Mouse (Mus musculus): ENCODE results near the gene Lingo4. TPM values are rescaled to one million over a fixed set of nuclear protein-coding genes. Genes with fewer than 3 reads are reported as not detected.

Lingo4 gene
- total and polyA plus RNA-seq, 3 experiments = not detected

DNA sequence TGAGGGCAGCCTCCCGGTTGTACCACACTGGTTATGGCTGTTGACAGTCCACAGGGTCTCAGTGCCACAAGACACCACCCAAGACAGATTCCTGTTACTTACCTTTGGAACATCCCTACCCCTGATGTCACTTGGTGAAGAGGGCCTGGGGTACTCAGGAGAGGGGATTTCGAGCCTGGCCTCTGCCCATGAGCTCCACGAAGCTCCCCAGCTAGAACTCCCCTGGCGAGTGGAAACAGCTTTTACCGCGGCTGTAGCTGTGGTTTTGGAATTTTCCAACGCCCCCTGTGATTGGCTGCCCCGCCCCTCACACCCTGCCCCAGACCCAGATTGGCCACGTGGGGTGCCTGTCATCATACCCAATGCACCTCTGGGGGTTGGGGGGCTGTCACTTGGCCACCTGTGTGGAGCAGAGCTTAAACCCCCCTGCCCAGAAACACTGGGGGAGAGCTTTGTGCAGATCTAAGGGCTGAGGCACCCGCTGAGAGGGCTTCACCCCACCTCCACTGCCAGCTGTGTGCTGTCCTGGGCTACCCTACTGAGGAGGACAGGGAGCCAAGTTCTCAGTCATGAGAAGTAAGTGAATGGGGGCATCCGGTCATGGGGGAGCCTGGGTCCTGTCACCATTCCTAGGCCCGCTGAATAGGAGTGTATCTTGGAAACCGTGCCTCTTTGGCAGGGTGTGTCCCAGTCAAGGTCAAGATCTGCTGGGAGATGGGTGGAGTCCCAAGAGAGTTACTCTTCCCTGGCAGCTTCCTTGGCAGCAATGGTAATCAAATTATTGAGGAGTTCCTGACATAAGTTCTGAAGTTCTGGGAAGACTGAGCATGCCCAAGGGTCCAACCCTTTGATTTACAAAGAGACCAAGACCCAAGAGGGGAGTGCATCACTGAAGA lies 21.0 kb upstream of the Lingo4 start:
- Histone ChIP-seq H3K27me3 (ENCODE audit: control insufficient read depth in 1 of 2, insufficient read depth in 2 of 2, low read length in 2 of 2) (peaks cover 0 to 3% of the 10 kb centered on the region in 2 experiments; a peak in 1 of 4 replicates), H3K9ac (ENCODE audit: control insufficient read depth, low read depth, low read length, poor library complexity, severe bottlenecking) (no peak overlapping the region), H3K4me3 (ENCODE audit: control insufficient read depth in 1 of 2, insufficient read depth in 1 of 2, low read depth in 2 of 2, low read length in 2 of 2) (no peak overlapping the region), H3K36me3 (ENCODE audit: control insufficient read depth in 1 of 2, insufficient read depth in 2 of 2, low read length in 2 of 2) (no peaks in the 10 kb centered on the region), H3K79me2 (ENCODE audit: control insufficient read depth, insufficient read depth, low read length, poor library complexity) (no peaks in the 10 kb centered on the region), H3K27ac (ENCODE audit: control insufficient read depth, low read depth, low read length) (no peak overlapping the region), H3K9me3 (replicated peaks; ENCODE audit: insufficient read depth, low read length) (no peaks in the 10 kb centered on the region), H3K4me1 (ENCODE audit: control insufficient read depth in 1 of 2, insufficient read depth in 2 of 2, low read length in 2 of 2) (no peaks in the 10 kb centered on the region)
- no peak for DNase-seq (ENCODE audit: low read depth, low spot score)
- TF ChIP-seq NELFE (IDR thresholded peaks at IDR 0.05; ENCODE audit: low read depth, low read length) (no peak), RAD21 (IDR thresholded peaks at IDR 0.05; ENCODE audit: low read depth, low read length) (no peak), HCFC1 (IDR thresholded peaks at IDR 0.05; ENCODE audit: low read depth, low read length) (no peak), SMC3 (IDR thresholded peaks at IDR 0.05; ENCODE audit: low read depth, low read length) (no peak), USF2 (IDR thresholded peaks at IDR 0.05; ENCODE audit: borderline replicate concordance in 1 of 2, insufficient read depth in 1 of 2, low read depth in 1 of 2, low read length in 2 of 2) (no peak), MYB (IDR thresholded peaks at IDR 0.05; ENCODE audit: low read depth, low read length) (no peak), GABPA (IDR thresholded peaks at IDR 0.05; ENCODE audit: low read depth, low read length) (no peak), MEF2A (IDR thresholded peaks at IDR 0.05; ENCODE audit: extremely low read depth, insufficient replicate concordance, low read depth, low read length, poor library complexity, severe bottlenecking) (no peak), POLR2AphosphoS2 (IDR thresholded peaks at IDR 0.05; ENCODE audit: low read length) (no peak), ETS1 (IDR thresholded peaks at IDR 0.05; ENCODE audit: low read depth, low read length) (no peak), POLR2AphosphoS5 (IDR thresholded peaks at IDR 0.05; ENCODE audit: borderline replicate concordance, low read depth, low read length) (no peak), EP300 (IDR thresholded peaks at IDR 0.05; ENCODE audit: low read depth in 1 of 2, low read length in 2 of 2) (no peak), UBTF (IDR thresholded peaks at IDR 0.05; ENCODE audit: borderline replicate concordance, insufficient read depth, low read depth, low read length) (no peak), ELF1 (IDR thresholded peaks at IDR 0.05; ENCODE audit: low read depth, low read length) (no peak), E2F4 (IDR thresholded peaks at IDR 0.05; ENCODE audit: borderline replicate concordance, low read depth, low read length) (no peak), MAFK (IDR thresholded peaks at IDR 0.05; ENCODE audit: borderline replicate concordance, low read depth, low read length) (no peak), KAT2A (conservative IDR thresholded peaks at IDR 0.05; ENCODE audit: low read depth, low read length) (no peak), MXI1 (IDR thresholded peaks at IDR 0.05; ENCODE audit: low read depth, low read length) (no peak), ZMIZ1 (IDR thresholded peaks at IDR 0.05; ENCODE audit: low read depth, low read length) (no peak), BHLHE40 (IDR thresholded peaks at IDR 0.05; ENCODE audit: borderline replicate concordance, low read depth, low read length) (no peak)
